Mouse (Mus musculus): ENCODE results near the gene Tgfb3.

The Tgfb3 gene

DNA sequence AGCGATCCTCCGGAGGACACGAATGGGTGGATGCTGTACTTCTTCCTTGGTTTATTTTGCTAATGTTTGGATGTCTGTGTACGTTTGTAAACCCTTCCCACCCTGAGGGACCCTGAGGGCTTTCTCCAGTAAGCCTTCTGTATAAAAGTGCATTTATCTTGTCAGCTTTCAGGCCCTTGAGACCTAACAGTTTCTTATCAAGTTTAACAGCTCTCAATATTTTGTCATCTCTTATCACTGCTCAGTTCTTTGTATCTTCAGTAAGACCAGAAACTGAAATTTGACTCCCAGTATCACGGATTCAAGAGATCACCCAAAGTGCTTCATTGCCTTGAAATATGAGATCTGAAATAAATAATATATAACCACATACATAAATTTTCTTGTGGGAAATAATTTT, 47.9 kb downstream of the Tgfb3 start:
- no peak for DNase-seq (ENCODE audit: low read depth, low spot score)

DNA sequence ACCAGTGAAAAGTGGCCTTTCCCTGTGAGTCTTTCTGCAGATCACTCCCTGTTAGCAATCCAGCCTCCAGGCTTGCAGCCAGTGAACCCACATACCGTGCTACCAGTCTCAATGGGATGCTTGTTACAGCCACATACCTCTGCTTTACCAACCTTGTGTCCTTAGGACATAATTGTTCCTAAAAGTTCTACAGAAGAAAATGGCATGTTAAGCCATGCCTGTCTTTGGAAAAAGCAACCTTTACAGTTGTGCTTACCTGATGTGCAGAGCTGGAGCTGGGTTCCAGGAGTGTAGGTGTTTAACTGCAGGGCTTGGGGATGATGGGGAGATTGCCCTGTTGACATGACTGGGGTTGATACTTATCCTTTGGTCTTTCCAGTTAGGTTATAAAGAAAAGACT, 51.1 kb downstream of the Tgfb3 start:
- DNase-seq (ENCODE audit: low read depth, low spot score) = no peak

DNA sequence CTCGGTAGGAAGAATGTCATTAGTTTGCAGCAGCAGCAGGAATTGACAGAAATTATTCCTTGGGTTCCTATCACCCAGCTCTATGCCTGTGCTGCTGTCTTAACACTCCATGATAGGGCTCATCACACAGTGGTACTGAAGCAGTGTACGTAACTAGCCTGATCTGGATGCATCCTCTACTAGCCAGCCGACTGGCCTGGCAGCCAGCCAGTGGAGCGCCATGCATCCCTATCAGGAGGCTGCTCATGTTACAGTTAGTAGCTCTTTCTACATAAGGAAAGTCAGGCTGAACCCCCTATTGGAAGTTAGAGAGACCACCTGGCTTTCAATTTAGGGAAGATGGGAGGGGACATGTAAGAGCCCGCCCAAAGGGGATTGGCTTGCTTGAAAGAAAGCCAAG, 51.8 kb downstream of the Tgfb3 start:
- DNase-seq (ENCODE audit: low read depth, low spot score) = peak; percentile 37

DNA sequence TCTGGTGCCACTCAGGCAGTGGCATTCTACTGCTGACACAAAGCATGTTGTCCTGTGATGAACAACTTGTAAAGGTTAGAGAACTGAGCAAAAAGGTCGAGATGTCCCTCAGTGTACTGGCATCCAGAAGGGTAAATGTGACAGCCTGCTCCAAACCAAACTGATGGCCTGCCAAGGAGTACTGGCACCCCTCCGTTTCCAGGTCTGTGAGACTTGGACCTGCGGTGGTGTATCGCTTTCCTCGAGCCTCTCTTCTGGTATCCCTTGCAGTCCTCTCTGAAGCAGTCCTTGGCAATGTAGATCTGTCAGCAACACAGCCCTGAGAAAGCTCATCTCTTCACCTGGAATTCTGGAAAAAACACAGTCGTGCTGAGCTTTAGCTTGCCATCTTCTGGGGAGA, 53.4 kb downstream of the Tgfb3 start:
- no peak for DNase-seq (ENCODE audit: low read depth, low spot score)

DNA sequence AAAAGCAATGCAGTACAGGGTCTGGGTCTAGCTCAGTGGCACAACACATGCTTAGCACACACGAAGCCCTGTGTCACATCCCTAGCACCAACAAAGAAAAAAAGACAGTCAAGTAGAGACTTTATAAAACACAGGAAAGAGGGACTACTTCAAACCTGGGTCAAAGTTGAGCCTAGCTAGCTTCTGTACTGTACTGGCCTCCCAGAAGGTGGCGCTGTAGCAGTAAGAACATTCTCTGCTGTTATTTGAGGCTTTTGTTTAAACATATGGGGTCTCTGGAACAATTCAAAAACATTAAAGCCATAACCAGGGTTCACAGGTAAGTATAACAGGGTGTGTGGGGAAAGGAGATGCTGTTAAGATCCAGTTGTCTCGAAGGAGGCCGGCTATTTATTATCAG, 54.4 kb downstream of the Tgfb3 start:
- DNase-seq (ENCODE audit: low read depth, low spot score) = peak; percentile 35

DNA sequence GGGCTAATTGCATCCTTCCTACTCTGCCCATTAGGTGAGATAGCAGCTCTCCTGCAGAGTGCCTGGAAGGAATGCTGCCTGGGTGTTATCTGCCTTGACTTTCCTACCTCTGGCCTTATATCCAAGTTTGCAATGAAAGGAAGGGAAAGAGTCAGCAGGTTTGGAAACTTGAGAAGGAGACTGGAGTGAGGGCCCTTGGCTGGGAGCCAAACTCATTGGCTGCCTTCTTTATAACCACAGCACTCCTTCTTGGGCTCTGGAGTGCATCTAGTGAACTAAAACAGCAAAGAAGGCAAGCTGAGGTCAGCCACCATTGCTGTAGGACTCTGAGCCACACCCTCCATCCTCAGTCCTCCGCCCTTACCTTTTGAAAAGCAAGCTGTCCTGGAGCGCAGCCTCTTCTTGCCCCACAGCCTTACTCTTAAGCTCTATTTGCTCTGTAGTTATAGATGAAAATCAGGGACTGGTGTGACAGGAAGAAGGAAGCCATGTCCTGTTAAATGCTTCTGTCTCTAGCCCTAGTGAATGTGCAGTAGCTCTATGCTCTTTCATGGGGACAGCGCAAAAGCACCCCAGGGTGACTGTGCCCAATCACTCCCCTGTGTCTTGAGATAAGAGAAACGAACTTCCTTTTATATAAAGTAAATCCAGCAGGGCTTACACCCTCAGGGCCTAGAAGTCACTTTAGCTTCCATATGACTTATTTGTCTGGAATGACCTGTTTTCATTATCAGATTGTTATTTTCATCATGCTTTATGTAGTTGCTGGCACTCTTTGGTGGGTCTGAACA, 55.6 kb downstream of the Tgfb3 start:
- peak; percentile 4 for DNase-seq (ENCODE audit: low read depth, low spot score)

DNA sequence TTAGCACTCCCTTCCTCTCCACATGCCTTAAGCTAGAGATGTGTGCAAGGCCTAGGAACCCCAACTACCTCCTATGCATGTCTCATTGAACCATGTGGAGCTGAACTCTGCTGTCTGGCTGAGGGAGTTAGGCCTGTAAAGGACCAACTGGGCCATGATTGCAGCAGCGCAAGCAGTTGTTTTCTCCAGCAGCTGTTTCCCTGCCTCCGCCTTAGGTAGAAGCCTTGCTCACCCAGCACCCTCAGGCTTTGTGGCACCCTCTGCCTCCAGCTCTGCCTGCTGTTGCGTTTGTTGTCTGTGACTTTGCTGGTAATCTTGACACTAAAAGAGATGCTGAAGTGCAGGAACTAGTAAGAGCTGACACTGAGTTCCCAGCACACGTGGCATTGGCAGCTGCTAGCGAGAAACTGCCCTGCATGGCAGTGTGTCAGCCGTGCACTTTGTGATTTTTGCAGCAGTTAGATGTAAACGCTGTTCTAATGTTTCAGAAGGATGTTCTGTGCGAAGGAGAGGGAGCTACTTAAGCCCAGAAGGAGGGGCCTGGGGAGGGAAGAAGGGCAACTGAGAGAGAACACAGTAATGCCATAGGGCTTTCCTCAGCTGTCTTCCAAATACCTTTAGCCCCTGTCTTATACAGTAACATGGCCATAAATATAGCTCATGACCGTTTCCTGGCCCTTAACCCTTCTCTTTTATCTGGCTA, 56.4 kb downstream of the Tgfb3 start:
- no peak for DNase-seq (ENCODE audit: low read depth, low spot score)

DNA sequence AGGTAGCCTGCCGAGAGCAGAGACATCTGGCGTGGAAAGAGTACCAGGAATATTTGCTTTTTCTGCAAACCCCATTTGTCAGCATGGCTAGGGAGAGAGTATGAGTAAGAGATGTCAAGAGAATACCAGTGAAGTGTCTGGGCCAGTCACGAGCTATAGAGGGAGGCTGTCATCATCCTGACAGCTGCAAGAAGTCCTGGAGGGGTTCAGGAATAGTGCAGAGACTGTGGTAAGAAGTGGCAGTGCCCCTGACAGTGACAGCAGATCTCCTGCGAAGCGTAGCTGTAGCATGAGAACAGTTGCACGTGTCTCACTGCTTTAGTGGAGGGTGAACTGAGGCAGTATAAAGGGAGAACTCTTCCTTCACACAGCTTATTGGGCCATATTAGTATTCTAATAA, 57.3 kb downstream of the Tgfb3 start:
- no peak for DNase-seq (ENCODE audit: low read depth, low spot score)

DNA sequence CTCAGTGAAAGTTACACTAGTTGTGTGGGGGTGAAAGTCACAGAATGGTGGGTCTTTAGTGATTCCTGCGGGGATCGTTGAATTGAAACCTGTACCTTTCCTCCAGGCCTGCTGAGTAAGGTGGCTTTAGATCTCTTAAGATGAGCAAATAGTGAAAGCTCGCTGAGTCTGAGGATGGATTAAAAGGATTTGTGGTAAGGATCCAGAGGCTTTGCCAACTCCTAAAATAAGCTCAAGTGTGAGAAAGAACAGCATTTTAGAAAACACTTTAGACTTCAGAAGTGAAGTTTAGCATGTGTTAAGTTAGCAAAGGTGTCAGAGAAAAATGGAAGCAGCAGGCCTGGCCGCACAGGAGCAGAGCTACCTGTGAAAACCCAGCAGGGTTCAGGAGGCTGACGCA, 61.5 kb downstream of the Tgfb3 start:
- DNase-seq (ENCODE audit: low read depth, low spot score) = no peak

DNA sequence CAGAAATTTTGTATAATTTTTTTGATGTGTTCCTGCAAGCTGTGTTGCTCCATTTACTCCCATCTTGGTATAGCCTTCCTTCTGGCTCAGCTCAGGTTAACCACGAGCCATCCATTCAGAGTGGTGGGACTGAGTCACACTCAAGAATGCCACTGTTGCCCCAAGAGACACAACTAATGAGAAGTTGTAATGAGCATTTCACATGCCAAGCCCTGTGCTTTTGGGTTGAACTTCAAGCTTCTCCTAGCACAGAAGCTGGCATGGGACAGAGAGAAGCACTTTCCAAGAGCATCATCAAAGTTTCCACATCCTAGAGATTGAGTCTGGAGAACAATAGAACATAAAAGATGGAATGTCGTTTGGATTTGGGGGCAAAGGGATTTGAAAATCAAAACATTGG, 63.7 kb downstream of the Tgfb3 start:
- DNase-seq (ENCODE audit: low read depth, low spot score) = no peak

DNA sequence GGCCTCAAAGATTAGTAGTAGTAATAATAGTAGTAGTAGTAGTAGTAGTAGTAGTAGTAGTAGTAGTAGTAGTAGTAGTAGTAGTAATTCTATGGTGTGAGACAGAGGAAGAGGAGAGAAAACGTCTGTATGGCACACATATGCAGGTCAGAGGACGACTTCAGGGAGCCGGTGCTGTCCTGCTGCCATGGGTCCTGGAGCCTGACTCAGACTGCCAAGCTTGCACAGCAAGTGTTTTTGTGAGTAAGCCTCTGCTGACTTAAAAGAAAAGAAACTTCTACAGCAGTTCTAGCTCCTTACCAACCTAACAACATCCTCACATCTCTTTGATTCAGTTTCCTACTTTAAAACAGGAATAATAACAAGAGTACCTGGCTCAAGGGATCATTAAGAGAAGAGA, 64.2 kb downstream of the Tgfb3 start:
- DNase-seq (ENCODE audit: low read depth, low spot score) = no peak

DNA sequence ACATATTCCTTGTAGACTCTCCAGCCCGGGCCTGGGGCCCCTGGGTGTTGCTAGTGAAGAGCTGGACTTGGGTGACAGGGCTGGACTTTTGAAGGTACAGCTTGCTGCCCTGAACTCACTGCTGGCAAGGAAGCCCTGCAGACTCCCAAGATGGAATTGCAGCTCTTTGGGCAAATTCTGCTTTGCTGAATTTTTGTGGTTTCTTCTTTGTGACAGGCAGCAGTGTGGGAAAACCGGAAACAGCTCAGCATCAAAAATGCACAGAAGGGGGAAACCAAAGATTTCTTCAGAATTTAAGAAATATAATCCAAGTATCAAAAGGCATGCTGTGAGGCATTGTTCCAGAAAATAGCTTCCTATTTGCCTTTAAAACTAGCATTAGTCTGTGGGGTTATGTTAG, 64.7 kb downstream of the Tgfb3 start:
- no peak for DNase-seq (ENCODE audit: low read depth, low spot score)

DNA sequence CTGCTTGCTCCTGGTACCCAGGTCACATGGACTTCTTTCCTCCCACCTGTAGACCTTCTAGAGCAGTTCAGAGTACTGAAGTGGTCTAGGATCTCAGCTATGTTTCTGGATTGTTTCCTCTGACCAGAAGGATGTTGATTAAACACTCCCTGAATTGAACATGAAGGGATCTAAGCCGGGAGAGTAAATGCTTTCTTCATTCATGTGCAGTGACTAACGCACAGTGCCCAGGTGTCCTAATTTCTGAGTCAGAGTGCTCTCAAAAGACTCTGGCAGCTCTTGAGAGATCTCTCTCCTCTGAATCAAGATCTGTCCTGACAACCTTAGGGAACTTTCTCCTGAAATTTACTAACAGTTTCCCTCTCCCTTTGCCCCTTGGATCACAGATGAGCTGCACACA, 66.6 kb downstream of the Tgfb3 start:
- DNase-seq (ENCODE audit: low read depth, low spot score) = no peak

DNA sequence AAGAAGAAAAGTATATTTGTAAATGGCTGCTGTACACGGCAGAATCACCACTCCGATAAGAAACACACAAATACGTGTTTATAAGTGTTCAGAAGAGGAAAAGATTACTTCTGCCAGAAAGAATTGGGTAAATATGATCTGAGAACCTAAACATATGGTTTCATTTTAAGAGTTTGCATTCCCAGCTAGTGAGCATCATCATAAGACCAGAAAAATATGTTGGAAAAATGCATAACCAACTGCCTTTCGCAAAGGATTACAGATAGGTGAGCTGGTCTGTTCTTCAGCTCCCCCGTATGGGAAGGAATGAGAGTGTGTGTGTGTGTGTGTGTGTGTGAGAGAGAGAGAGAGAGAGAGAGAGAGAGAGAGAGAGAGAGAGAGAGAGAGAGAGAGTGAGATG, 68.2 kb downstream of the Tgfb3 start:
- no peak for DNase-seq (ENCODE audit: low read depth, low spot score)

DNA sequence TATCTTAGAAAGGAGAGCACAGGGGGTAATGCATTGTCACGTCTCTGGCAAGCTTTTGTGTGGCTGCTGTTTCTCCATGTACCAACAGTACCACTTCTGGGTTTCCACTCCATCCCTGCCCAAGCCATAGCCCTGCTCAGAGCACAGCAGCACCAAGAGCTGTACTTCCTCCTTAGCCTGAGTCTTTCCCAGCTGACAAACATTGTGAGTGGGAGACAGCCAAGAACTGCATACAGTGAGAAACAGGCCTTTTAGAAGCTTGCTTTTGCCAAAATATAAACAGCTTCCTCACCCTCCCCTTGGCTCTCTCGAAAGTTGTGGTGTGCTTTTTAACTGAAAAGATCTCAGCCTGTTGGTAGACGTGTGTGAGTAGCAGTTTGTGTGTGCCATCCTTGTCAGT, 71.5 kb downstream of the Tgfb3 start:
- DNase-seq (ENCODE audit: low read depth, low spot score) = no peak

Data from R1 (cell line).